In genomic region chr7:64451441-64451840, GRCm38 (mm10) we compare ENCODE assay signal across 9 mouse cellular contexts. TPM values are rescaled to one million over a fixed set of nuclear protein-coding genes. Genes with fewer than 3 reads are reported as not detected.
DNase-seq lines count a peak whose midpoint lies in the region.
"Had no signal": no experiment of that assay in that cellular context is flagged by ENCODE, and none has a peak within 500 bp of the region (broad histone marks: within the 10 kb centered on the region; RNA-seq: fewer than 3 reads in every experiment).

No protein-coding gene starts in this region.

- DNase-seq in cerebellum, postnatal 14 days: peak; percentile 89 to 90
- peak; percentile 33 for DNase-seq in hindbrain, embryonic 10.5 days (ENCODE audit: low spot score)
- DNase-seq in left cerebral cortex, postnatal 14 days (ENCODE audit: low spot score in 2 of 2): peak; percentile 62 to 74
- peak; percentile 52 to 63 for DNase-seq in right cerebral cortex, adult 2 months (ENCODE audit: low spot score in 2 of 2)
- no peak for DNase-seq in adrenal gland, postnatal 36 days
- DNase-seq in liver (no peak), adipocyte (ENCODE audit: low spot score) (no peak)

- H3K36me3 ChIP-seq in hindbrain, embryonic 10.5 days: no peaks in the 10 kb centered on the region
- H3K36me3 ChIP-seq: embryonic facial prominence, embryonic 15.5 days had no signal

- H3K4me3 ChIP-seq in hindbrain, embryonic 10.5 days: no peak overlapping the region
- H3K4me3 ChIP-seq: embryonic facial prominence, embryonic 15.5 days had no signal

- intact Hi-C loops in left cerebral cortex, postnatal 14 days (cut with DNase I): no loop called here

- WGBS in hindbrain, embryonic 10.5 days: 42% methylated on average over 4 of the region's 4 CpGs

- no peaks in the 10 kb centered on the region for H3K27me3 ChIP-seq in hindbrain, embryonic 10.5 days (ENCODE audit: insufficient read depth, poor library complexity, severe bottlenecking)
- H3K27me3 ChIP-seq: embryonic facial prominence, embryonic 15.5 days had no signal

- peak overlapping the region; percentile 74 for H3K27ac ChIP-seq in hindbrain, embryonic 10.5 days
- H3K27ac ChIP-seq: embryonic facial prominence, embryonic 15.5 days had no signal

- H3K4me1 ChIP-seq in hindbrain, embryonic 10.5 days (replicated peaks): peaks cover 8% of the 10 kb centered on the region
- H3K4me1 ChIP-seq: embryonic facial prominence, embryonic 15.5 days had no signal

- no peaks in the 10 kb centered on the region for H3K9me3 ChIP-seq in hindbrain, embryonic 10.5 days
- H3K9me3 ChIP-seq: embryonic facial prominence, embryonic 15.5 days had no signal

RNA-seq across cellular contexts. Expression of gene Apba2, which starts 50.1 kb away (rescaled TPM):
- polyA plus RNA-seq in hindbrain, embryonic 10.5 days (2016; fragmentation: Nextera tagmentation; extraction: Ambion mirVana): 59.1 and 88.9 TPM in 2 replicates
- total RNA-seq in left cerebral cortex, postnatal 14 days (2021): 100 to 1,000 TPM; 249 to 253 TPM
- total RNA-seq in adrenal gland, postnatal 36 days (2021): under 1 TPM; 0.33 TPM
- polyA plus RNA-seq: Patski had no signal

RNA-seq across cellular contexts. Expression of gene Mcee, which starts 59.0 kb away (rescaled TPM):
- polyA plus RNA-seq in hindbrain, embryonic 10.5 days (2016; fragmentation: Nextera tagmentation; extraction: Ambion mirVana): 37.8 and 38.6 TPM in 2 replicates
- 10 to 100 TPM; 44.3 to 48.7 TPM for total RNA-seq in left cerebral cortex, postnatal 14 days (2021)
- total RNA-seq in adrenal gland, postnatal 36 days (2021): 10 to 100 TPM; 55.7 to 86.5 TPM

RNA-seq across cellular contexts. Expression of gene Mphosph10, which starts 59.4 kb away (rescaled TPM):
- polyA plus RNA-seq in hindbrain, embryonic 10.5 days (2016; fragmentation: Nextera tagmentation; extraction: Ambion mirVana): 27.2 and 46.7 TPM in 2 replicates
- 10 to 100 TPM; 15.1 to 17.5 TPM for total RNA-seq in left cerebral cortex, postnatal 14 days (2021)
- total RNA-seq in adrenal gland, postnatal 36 days (2021): 10 to 100 TPM; 25.0 to 27.6 TPM

Comparison
In these comparisons a context has a peak if more than half of its experiments do, and no peak if none do; other contexts are left out.
1. DNase-seq: peak in cerebellum, postnatal 14 days (2 of 2), hindbrain, embryonic 10.5 days (single experiment), left cerebral cortex, postnatal 14 days (2 of 2) and right cerebral cortex, adult 2 months (2 of 2); none in adrenal gland, postnatal 36 days (0 of 2), liver (single experiment) and adipocyte (single experiment).
2. RNA of gene Apba2, which starts 50.1 kb away (total RNA-seq): 249 to 253 TPM in left cerebral cortex, postnatal 14 days; 0.33 TPM in adrenal gland, postnatal 36 days; every median in the first group is over 100 times any median in the second.